Mouse (Mus musculus) liver, embryonic 15.5 days (tissue): Measurements from ENCODE around the gene Wnt2b. TPM values are rescaled to one million over a fixed set of nuclear protein-coding genes. Genes with fewer than 3 reads are reported as not detected.
A peak's percentile ranks its signal among the peaks of the same experiment; 100 is the strongest.

Experiments used
- ATAC-seq: fragments of 200-750 bp; cut with Nextera tagmentation; 2 replicates; pipeline ENCODE4 v1.8.0; 2017; ENCODE audit warnings: moderate number of reproducible peaks, mild to moderate bottlenecking, moderate library complexity; ENCODE audit not compliant: insufficient read depth
- H3K27ac ChIP-seq: fragments of 300-500 bp; sonication (generic); replicated peaks from 2 replicates; pipeline ENCODE4 v1.5.1; 2015; ENCODE audit warnings: mild to moderate bottlenecking, inconsistent platforms
- H3K27me3 ChIP-seq: fragments of 300-500 bp; sonication (generic); 2 replicates; pipeline ENCODE4 v1.6.1; 2015; ENCODE audit warnings: mild to moderate bottlenecking, inconsistent platforms
- H3K36me3 ChIP-seq: fragments of 300-500 bp; sonication (generic); replicated peaks from 2 replicates; pipeline ENCODE4 v1.6.1; 2015; ENCODE audit warnings: moderate library complexity, mild to moderate bottlenecking, inconsistent platforms
- H3K4me1 ChIP-seq: fragments of 300-500 bp; sonication (generic); replicated peaks from 2 replicates; pipeline ENCODE4 v1.6.1; 2015; ENCODE audit warnings: inconsistent platforms
- H3K4me2 ChIP-seq: fragments of 300-500 bp; sonication (generic); 2 replicates; pipeline ENCODE4 v1.6.1; 2015; ENCODE audit warnings: moderate library complexity, mild to moderate bottlenecking, inconsistent platforms
- H3K4me3 ChIP-seq: fragments of 300-500 bp; sonication (generic); replicated peaks from 2 replicates; pipeline ENCODE4 v1.5.1; 2015; ENCODE audit warnings: mild to moderate bottlenecking, inconsistent platforms
- H3K9ac ChIP-seq: fragments of 300-500 bp; sonication (generic); 2 replicates; pipeline ENCODE4 v1.6.1; 2015; ENCODE audit warnings: moderate library complexity, mild to moderate bottlenecking, inconsistent platforms
- H3K9me3 ChIP-seq: fragments of 300-500 bp; sonication (generic); replicated peaks from 2 replicates; pipeline ENCODE4 v1.6.1; 2016; ENCODE audit warnings: inconsistent platforms
- WGBS: fragments of 180-500 bp; shearing (Covaris S2); methylation state at CpG from one replicate; pipeline ENCODE4 v1.1.7; 2015; ENCODE audit warnings: mixed read lengths; ENCODE audit not compliant: insufficient replicate concordance; 5-methylcytosine and 5-hydroxymethylcytosine counted together
- polyA plus RNA-seq: library from polyadenylated mRNA; unstranded; fragments of >200 nt; fragmentation: Nextera tagmentation; extraction: Ambion mirVana; gene quantifications from 2 replicates; pipeline ENCODE4 v1.2.1, GENCODE M21; 2015

Gene Wnt2b
- polyA plus RNA-seq, 1 experiment from 2014 or later: 0.20 TPM

GRCm38 (mm10) chr3:104962866-104963265, 1.1 kb upstream of the Wnt2b start:
- Histone ChIP-seq H3K4me2 (no peak overlapping the region), H3K27ac (no peak overlapping the region), H3K9me3 (no peaks in the 10 kb centered on the region), H3K9ac (no peak overlapping the region), H3K4me1 (peaks cover 24% of the 10 kb centered on the region), H3K4me3 (no peak overlapping the region), H3K27me3 (peaks cover 98% of the 10 kb centered on the region), H3K36me3 (no peaks in the 10 kb centered on the region)
- WGBS: 6% methylated on average over 5 of the region's 5 CpGs
- ATAC-seq: no peak

- Histone ChIP-seq H3K36me3 (no peaks in the 10 kb centered on the region), H3K4me3 (peak overlapping the region; percentile 47), H3K27ac (no peak overlapping the region), H3K4me1 (peaks cover 22% of the 10 kb centered on the region), H3K9ac (no peak overlapping the region), H3K9me3 (no peaks in the 10 kb centered on the region), H3K27me3 (peaks cover 95% of the 10 kb centered on the region), H3K4me2 (peak overlapping the region; percentile 66)
- ATAC-seq: no peak
- 2% methylated on average over 31 of the region's 31 CpGs for WGBS
These were observed 455 bp upstream of the Wnt2b start for GRCm38 (mm10) chr3:104962141-104962611.

GRCm38 (mm10) chr3:104960026-104961000, 1.4 kb downstream of the Wnt2b start:
- no peak overlapping the region for H3K9ac ChIP-seq
- no peak overlapping the region for H3K4me2 ChIP-seq
- no peaks in the 10 kb centered on the region for H3K9me3 ChIP-seq
- H3K4me3 ChIP-seq: no peak overlapping the region
- no peak for ATAC-seq
- H3K27ac ChIP-seq: no peak overlapping the region
- H3K27me3 ChIP-seq: peaks cover 76% of the 10 kb centered on the region
- 13% methylated on average over 19 of the region's 19 CpGs for WGBS
- H3K4me1 ChIP-seq: peaks cover 22% of the 10 kb centered on the region
- no peaks in the 10 kb centered on the region for H3K36me3 ChIP-seq

GRCm38 (mm10) chr3:104956131-104956581, 5.6 kb downstream of the Wnt2b start:
- Histone ChIP-seq H3K4me2 (no peak overlapping the region), H3K4me1 (peaks cover 1% of the 10 kb centered on the region; the same call in 1 of the 2 replicates), H3K9ac (no peak overlapping the region), H3K9me3 (no peaks in the 10 kb centered on the region), H3K27ac (no peak overlapping the region), H3K36me3 (peaks cover 4% of the 10 kb centered on the region), H3K4me3 (no peak overlapping the region), H3K27me3 (peaks cover 35% of the 10 kb centered on the region)
- ATAC-seq: no peak
- WGBS: 82% methylated on average over 6 of the region's 6 CpGs

GRCm38 (mm10) chr3:104954551-104954950, 7.2 kb downstream of the Wnt2b start:
- Histone ChIP-seq H3K36me3 (peaks cover 8% of the 10 kb centered on the region), H3K27ac (no peak overlapping the region), H3K9me3 (no peaks in the 10 kb centered on the region), H3K9ac (no peak overlapping the region), H3K27me3 (peaks cover 19% of the 10 kb centered on the region), H3K4me3 (no peak overlapping the region), H3K4me1 (no peaks in the 10 kb centered on the region), H3K4me2 (no peak overlapping the region)
- WGBS: 87% methylated on average over 15 of the region's 15 CpGs
- ATAC-seq: no peak

GRCm38 (mm10) chr3:104954137-104954536, 7.6 kb downstream of the Wnt2b start:
- 59% methylated on average over 3 of the region's 3 CpGs for WGBS
- Histone ChIP-seq H3K4me1 (no peaks in the 10 kb centered on the region), H3K9ac (no peak overlapping the region), H3K4me2 (no peak overlapping the region), H3K27ac (no peak overlapping the region), H3K27me3 (peaks cover 15% of the 10 kb centered on the region), H3K4me3 (no peak overlapping the region), H3K36me3 (peaks cover 8% of the 10 kb centered on the region), H3K9me3 (no peaks in the 10 kb centered on the region)
- no peak for ATAC-seq

- ATAC-seq: no peak
- H3K36me3 ChIP-seq: peaks cover 8% of the 10 kb centered on the region
These were observed 8.6 kb downstream of the Wnt2b start for GRCm38 (mm10) chr3:104952891-104953670.

GRCm38 (mm10) chr3:104950926-104951325, 10.8 kb downstream of the Wnt2b start:
- WGBS: 88% methylated on average over 12 of the region's 12 CpGs
- peaks cover 11% of the 10 kb centered on the region for H3K36me3 ChIP-seq
- H3K9me3 ChIP-seq: no peaks in the 10 kb centered on the region
- H3K27ac ChIP-seq: no peak overlapping the region
- H3K9ac ChIP-seq: no peak overlapping the region
- H3K4me3 ChIP-seq: no peak overlapping the region
- no peak overlapping the region for H3K4me2 ChIP-seq
- ATAC-seq: no peak
- H3K4me1 ChIP-seq: no peaks in the 10 kb centered on the region
- H3K27me3 ChIP-seq: no peaks in the 10 kb centered on the region

More at GRCm38 (mm10) chr3:104952891-104953670, 8.6 kb downstream of the Wnt2b start:
- Histone ChIP-seq H3K9ac (no peak overlapping the region), H3K4me1 (no peaks in the 10 kb centered on the region), H3K9me3 (no peaks in the 10 kb centered on the region), H3K27me3 (peaks cover 4% of the 10 kb centered on the region; the same call in 1 of the 2 replicates), H3K4me3 (no peak overlapping the region), H3K4me2 (no peak overlapping the region), H3K27ac (no peak overlapping the region)
- 78% methylated on average over 23 of the region's 23 CpGs for WGBS

- H3K9me3 ChIP-seq: no peaks in the 10 kb centered on the region
- no peak overlapping the region for H3K27ac ChIP-seq
- no peaks in the 10 kb centered on the region for H3K27me3 ChIP-seq
- H3K36me3 ChIP-seq: 0 out of 2 replicates have a peak, but pooled peaks cover 8% of the 10 kb centered on the region
- WGBS: 80% methylated on average over 9 of the region's 9 CpGs
- no peak for ATAC-seq
- H3K4me2 ChIP-seq: no peak overlapping the region
- H3K4me3 ChIP-seq: no peak overlapping the region
- no peaks in the 10 kb centered on the region for H3K4me1 ChIP-seq
- H3K9ac ChIP-seq: no peak overlapping the region
These were observed 16.8 kb downstream of the Wnt2b start for GRCm38 (mm10) chr3:104944894-104945293.

- H3K27ac ChIP-seq: no peak overlapping the region
- H3K4me2 ChIP-seq: no peak overlapping the region
- H3K9ac ChIP-seq: no peak overlapping the region
- no peaks in the 10 kb centered on the region for H3K9me3 ChIP-seq
- no peaks in the 10 kb centered on the region for H3K4me1 ChIP-seq
- H3K27me3 ChIP-seq: no peaks in the 10 kb centered on the region
- peaks cover 18% of the 10 kb centered on the region; the same call in 1 of the 2 replicates for H3K36me3 ChIP-seq
- 71% methylated on average over 8 of the region's 8 CpGs for WGBS
- H3K4me3 ChIP-seq: no peak overlapping the region
- no peak for ATAC-seq
These were observed 18.4 kb downstream of the Wnt2b start for GRCm38 (mm10) chr3:104943333-104943732.

GRCm38 (mm10) chr3:104942682-104943081, 19.0 kb downstream of the Wnt2b start:
- Histone ChIP-seq H3K27me3 (no peaks in the 10 kb centered on the region), H3K4me3 (no peak overlapping the region), H3K4me2 (no peak overlapping the region), H3K36me3 (peaks cover 18% of the 10 kb centered on the region; the same call in 1 of the 2 replicates), H3K9me3 (no peaks in the 10 kb centered on the region), H3K4me1 (no peaks in the 10 kb centered on the region), H3K27ac (no peak overlapping the region), H3K9ac (no peak overlapping the region)
- 58% methylated on average over 5 of the region's 5 CpGs for WGBS
- ATAC-seq: no peak
